21 mouse cellular contexts compared by ENCODE assay signal in the genomic region with DNA sequence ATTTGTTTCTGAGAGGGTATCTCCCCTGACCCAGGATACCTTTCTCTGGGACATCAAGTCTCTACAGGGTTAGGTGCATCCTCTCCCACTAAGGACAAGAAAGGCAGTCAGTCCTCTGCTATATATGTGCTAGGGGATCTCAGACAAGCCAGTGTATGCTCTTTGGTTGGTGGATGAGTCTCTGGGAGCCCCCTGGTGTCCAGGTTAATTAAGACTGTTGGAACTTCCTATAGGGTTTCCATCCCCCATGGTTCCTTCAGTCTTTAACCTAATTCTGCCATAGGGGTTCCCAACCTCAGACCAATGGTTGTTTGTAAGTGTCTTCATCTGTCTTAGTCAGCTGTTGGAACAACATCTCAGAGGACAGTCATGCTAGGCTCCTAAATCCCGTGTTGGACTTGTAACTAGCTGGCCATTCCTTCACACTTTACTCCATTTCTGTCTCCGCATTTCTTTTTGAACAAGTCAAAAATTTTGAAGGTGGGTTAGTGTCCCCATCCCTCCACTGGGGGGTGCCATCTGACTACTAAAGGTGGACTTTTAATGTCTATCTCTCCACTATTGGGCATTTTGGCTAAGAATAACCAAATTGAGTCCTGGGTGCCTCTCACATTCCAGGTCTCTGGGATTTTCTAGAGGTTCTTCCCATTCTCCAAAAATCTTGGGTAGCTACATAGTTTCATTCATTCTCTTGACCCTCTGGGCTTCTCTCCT. TPM values are rescaled to one million over a fixed set of nuclear protein-coding genes. Genes with fewer than 3 reads are reported as not detected.
DNase-seq lines count a peak whose midpoint lies in the region; ATAC-seq and TF ChIP-seq lines count a peak whose summit lies in the region.
"Had no signal": no experiment of that assay in that cellular context is flagged by ENCODE, and none has a peak within 500 bp of the region (broad histone marks: within the 10 kb centered on the region; RNA-seq: fewer than 3 reads in every experiment).

No protein-coding gene starts in this region.

- WGBS in heart, adult 2 months, result 39% methylated on average over 2 of the region's 2 CpGs
- 43% methylated on average over 2 of the region's 2 CpGs for WGBS in intestine, embryonic 15.5 days

- no peaks in the 10 kb centered on the region for H3K27me3 ChIP-seq in heart, adult 2 months (ENCODE audit: control insufficient read depth, insufficient read depth, low read length)
- no peaks in the 10 kb centered on the region for H3K27me3 ChIP-seq in intestine, embryonic 15.5 days (replicated peaks)
- H3K27me3 ChIP-seq: limb, embryonic 12.5 days; liver, embryonic 15.5 days; midbrain, embryonic 12.5 days had no signal

- H3K4me2 ChIP-seq in intestine, embryonic 15.5 days (replicated peaks), result no peak overlapping the region
- H3K4me2 ChIP-seq: hindbrain, embryonic 14.5 days; limb, embryonic 12.5 days; liver, embryonic 15.5 days; midbrain, embryonic 12.5 days had no signal

- no peak for TF ChIP-seq EP300 in heart, adult 2 months (IDR thresholded peaks at IDR 0.05; ENCODE audit: insufficient read depth, low read depth, low read length)

- peak; percentile 37 for TF ChIP-seq CTCF in heart, adult 2 months (IDR thresholded peaks at IDR 0.05)

- intact Hi-C loops in heart, adult 2 months (cut with DNase I), result no loop called here
- intact Hi-C loops in heart, postnatal 25 days (cut with DNase I), result no loop called here
- intact Hi-C loops in left cerebral cortex, postnatal 4 days (cut with DNase I), result no loop called here
- intact Hi-C loops in left cerebral cortex, postnatal 10 days (cut with DNase I), result no loop called here

- no peak for TF ChIP-seq POLR2A in heart, adult 2 months (IDR thresholded peaks at IDR 0.05; ENCODE audit: insufficient read depth, low read depth, low read length)

- H3K4me3 ChIP-seq in heart, adult 2 months, result no peak overlapping the region
- H3K4me3 ChIP-seq in intestine, embryonic 15.5 days (replicated peaks), result no peak overlapping the region
- H3K4me3 ChIP-seq: embryonic facial prominence, embryonic 10.5 days; limb, embryonic 12.5 days; liver, embryonic 15.5 days; midbrain, embryonic 12.5 days; myocyte had no signal

- no peaks in the 10 kb centered on the region for H3K79me2 ChIP-seq in heart, adult 2 months (replicated peaks; ENCODE audit: control insufficient read depth, insufficient read depth, low read length)

- DNase-seq in heart, adult 2 months, result no peak
- no peak for DNase-seq in heart, postnatal 25 days (ENCODE audit: low spot score)
- DNase-seq in left cerebral cortex, postnatal 4 days, result peak; percentile 2
- no peak for DNase-seq in left cerebral cortex, postnatal 10 days (ENCODE audit: extremely low spot score in 1 of 2, low spot score in 2 of 2)
- DNase-seq in ES-CJ7 (ENCODE audit: low read depth, low spot score), result peak; percentile 71
- peak; percentile 3 for DNase-seq in brain, adult 2 months (ENCODE audit: low read depth, low spot score)
- DNase-seq in cerebellum, postnatal 36 days, result no peak
- DNase-seq: cerebellum, adult 8-10 months; kidney, adult 18-20 months; lung, postnatal 4 days; thymus, adult 2 months had no signal

- H3K27ac ChIP-seq in heart, adult 2 months, result no peak overlapping the region
- no peak overlapping the region for H3K27ac ChIP-seq in intestine, embryonic 15.5 days
- H3K27ac ChIP-seq: embryonic facial prominence, embryonic 10.5 days; hindbrain, embryonic 14.5 days; limb, embryonic 12.5 days; liver, embryonic 15.5 days; midbrain, embryonic 12.5 days had no signal

- no peak overlapping the region for H3K9ac ChIP-seq in heart, adult 2 months (ENCODE audit: low read depth, low read length)
- H3K9ac ChIP-seq in intestine, embryonic 15.5 days, result no peak overlapping the region
- H3K9ac ChIP-seq: hindbrain, embryonic 14.5 days; limb, embryonic 12.5 days; liver, embryonic 15.5 days; midbrain, embryonic 12.5 days had no signal

- H3K9me3 ChIP-seq in intestine, embryonic 15.5 days, result no peaks in the 10 kb centered on the region
- H3K9me3 ChIP-seq: liver, embryonic 15.5 days had no signal

- no peaks in the 10 kb centered on the region for H3K4me1 ChIP-seq in heart, adult 2 months (ENCODE audit: control insufficient read depth, insufficient read depth, low read length)
- no peaks in the 10 kb centered on the region for H3K4me1 ChIP-seq in intestine, embryonic 15.5 days (replicated peaks)
- H3K4me1 ChIP-seq: embryonic facial prominence, embryonic 10.5 days; limb, embryonic 12.5 days; liver, embryonic 15.5 days; midbrain, embryonic 12.5 days had no signal

- no peaks in the 10 kb centered on the region for H3K36me3 ChIP-seq in heart, adult 2 months (ENCODE audit: control insufficient read depth, insufficient read depth, low read length)
- no peaks in the 10 kb centered on the region for H3K36me3 ChIP-seq in intestine, embryonic 15.5 days
- H3K36me3 ChIP-seq: embryonic facial prominence, embryonic 10.5 days; limb, embryonic 12.5 days; liver, embryonic 15.5 days; midbrain, embryonic 12.5 days had no signal

- ATAC-seq in intestine, embryonic 15.5 days, result no peak

RNA-seq across cellular contexts. Expression of a gene that starts 3.5 kb away (rescaled TPM):
- total RNA-seq in heart, adult 2 months (2021), result not detected
- polyA plus RNA-seq in heart, adult 2 months (2012; rRNA removed), result not detected in 2 replicates
- not detected for total RNA-seq in heart, postnatal 25 days (2021)
- total RNA-seq in left cerebral cortex, postnatal 4 days (2021), result not detected
- total RNA-seq in left cerebral cortex, postnatal 10 days (2021), result not detected
- not detected in 2 replicates for polyA plus RNA-seq in intestine, embryonic 15.5 days (2015; fragmentation: Nextera tagmentation; extraction: Ambion mirVana)
- total RNA-seq: gastrocnemius, postnatal 4 days had no signal
- polyA plus RNA-seq: brain, embryonic 14.5 days; embryonic facial prominence, embryonic 10.5 days; heart, embryonic 14.5 days; hindbrain, embryonic 14.5 days; limb, embryonic 12.5 days; liver, embryonic 15.5 days; midbrain, embryonic 12.5 days; myocyte; thymus, adult 2 months had no signal

RNA-seq across cellular contexts. Expression of a gene that starts 40.2 kb away (rescaled TPM):
- total RNA-seq in heart, adult 2 months (2021), result not detected
- not detected in 2 replicates for polyA plus RNA-seq in heart, adult 2 months (2012; rRNA removed)
- total RNA-seq in heart, postnatal 25 days (2021), result not detected
- total RNA-seq in left cerebral cortex, postnatal 4 days (2021), result not detected
- total RNA-seq in left cerebral cortex, postnatal 10 days (2021), result not detected
- polyA plus RNA-seq in intestine, embryonic 15.5 days (2015; fragmentation: Nextera tagmentation; extraction: Ambion mirVana), result not detected in 2 replicates
- total RNA-seq: gastrocnemius, postnatal 4 days had no signal
- polyA plus RNA-seq: brain, embryonic 14.5 days; embryonic facial prominence, embryonic 10.5 days; heart, embryonic 14.5 days; hindbrain, embryonic 14.5 days; limb, embryonic 12.5 days; liver, embryonic 15.5 days; midbrain, embryonic 12.5 days; myocyte; thymus, adult 2 months had no signal

Comparison
In these comparisons a context has a peak if more than half of its experiments do, and no peak if none do; other contexts are left out.
1. DNase-seq: peak in left cerebral cortex, postnatal 4 days (single experiment), ES-CJ7 (single experiment) and brain, adult 2 months (single experiment); none in heart, adult 2 months (0 of 2), heart, postnatal 25 days (single experiment), left cerebral cortex, postnatal 10 days (0 of 2) and cerebellum, postnatal 36 days (0 of 2).